Mouse (Mus musculus) limb, embryonic 11.5 days (tissue): Measurements from ENCODE around the gene Rybp. TPM values are rescaled to one million over a fixed set of nuclear protein-coding genes. Genes with fewer than 3 reads are reported as not detected.

Experiments used
- ATAC-seq: fragments of 200-750 bp; cut with Nextera tagmentation; 2 replicates; pipeline ENCODE4 v1.8.0; 2017; ENCODE audit warnings: low read depth; ENCODE audit not compliant: insufficient number of reproducible peaks, low FRiP score, low TSS enrichment
- DNase-seq: peaks from one replicate; pipeline ENCODE4 v3.0.0-alpha.2; 2015; ENCODE audit warnings: low spot score
- H3K27ac ChIP-seq: fragments of 300-500 bp; sonication (generic); replicated peaks from 2 replicates; pipeline ENCODE4 v1.5.1; 2014; ENCODE audit warnings: low read depth, mild to moderate bottlenecking, low read length
- H3K27me3 ChIP-seq: fragments of 300-500 bp; sonication (generic); 2 replicates; pipeline ENCODE4 v1.6.1; 2014; ENCODE audit warnings: mild to moderate bottlenecking, low read length, mixed read lengths; ENCODE audit not compliant: control insufficient read depth, insufficient read depth
- H3K36me3 ChIP-seq: fragments of 300-500 bp; sonication (generic); 2 replicates; pipeline ENCODE4 v1.6.1; 2014; ENCODE audit warnings: mild to moderate bottlenecking, low read length, moderate library complexity, mixed read lengths; ENCODE audit not compliant: control insufficient read depth, insufficient read depth
- H3K4me1 ChIP-seq: fragments of 300-500 bp; sonication (generic); 2 replicates; pipeline ENCODE4 v1.6.1; 2014; ENCODE audit warnings: low read length, mixed read lengths; ENCODE audit not compliant: control insufficient read depth, insufficient read depth
- H3K4me2 ChIP-seq: fragments of 300-500 bp; sonication (generic); 2 replicates; pipeline ENCODE4 v1.6.1; 2014; ENCODE audit warnings: low read depth, mild to moderate bottlenecking, moderate library complexity; ENCODE audit not compliant: severe bottlenecking
- H3K4me3 ChIP-seq: fragments of 300-500 bp; sonication (generic); 2 replicates; pipeline ENCODE4 v1.5.1; 2014; ENCODE audit warnings: low read depth, low read length
- H3K9ac ChIP-seq: fragments of 300-500 bp; sonication (generic); 2 replicates; pipeline ENCODE4 v1.6.1; 2014; ENCODE audit warnings: mild to moderate bottlenecking, low read length
- H3K9me3 ChIP-seq: fragments of 300-500 bp; sonication (generic); 2 replicates; pipeline ENCODE4 v1.6.1; 2016; ENCODE audit warnings: low read length; ENCODE audit not compliant: control insufficient read depth
- WGBS: fragments of 180-500 bp; shearing (Covaris S2); extraction: QIAGEN DNeasy Blood & Tissue Kit; methylation state at CpG from one replicate; pipeline ENCODE4 v1.1.7; 2014; 5-methylcytosine and 5-hydroxymethylcytosine counted together
- polyA plus RNA-seq: library from polyadenylated mRNA; unstranded; fragments of >200 nt; fragmentation: Nextera tagmentation; extraction: Ambion mirVana; gene quantifications from 2 replicates; pipeline ENCODE4 v1.2.1, GENCODE M21; 2014

Gene Rybp
- polyA plus RNA-seq, 1 experiment from 2014 or later = 16.0 TPM

- H3K9ac ChIP-seq = no peak overlapping the region
- no peaks in the 10 kb centered on the region for H3K27me3 ChIP-seq
- H3K36me3 ChIP-seq = no peaks in the 10 kb centered on the region
- peaks cover 15% of the 10 kb centered on the region for H3K4me1 ChIP-seq
- H3K9me3 ChIP-seq = no peaks in the 10 kb centered on the region
- no peak for DNase-seq
- WGBS = 5% methylated on average over 3 of the region's 3 CpGs
- ATAC-seq = no peak
- no peak overlapping the region for H3K4me3 ChIP-seq
- no peak overlapping the region for H3K27ac ChIP-seq
- H3K4me2 ChIP-seq = no peak overlapping the region
These were observed 13.5 kb upstream of the Rybp start for GRCm38 (mm10) chr6:100300831-100301230.

GRCm38 (mm10) chr6:100298945-100299344 is 11.7 kb upstream of the Rybp start:
- DNase-seq (no peak), ATAC-seq (no peak)
- Histone ChIP-seq H3K4me2 (no peak overlapping the region), H3K4me1 (peaks cover 15% of the 10 kb centered on the region), H3K9me3 (no peaks in the 10 kb centered on the region), H3K27ac (no peak overlapping the region), H3K27me3 (no peaks in the 10 kb centered on the region), H3K4me3 (no peak overlapping the region), H3K36me3 (no peaks in the 10 kb centered on the region), H3K9ac (no peak overlapping the region)
- 61% methylated on average over 4 of the region's 4 CpGs for WGBS

- no peaks in the 10 kb centered on the region for H3K9me3 ChIP-seq
- WGBS = 80% methylated on average over 8 of the region's 8 CpGs
- no peak overlapping the region for H3K4me2 ChIP-seq
- no peak overlapping the region for H3K9ac ChIP-seq
- ATAC-seq (no peak), DNase-seq (no peak)
- H3K27ac ChIP-seq = no peak overlapping the region
- H3K27me3 ChIP-seq = no peaks in the 10 kb centered on the region
- H3K36me3 ChIP-seq = no peaks in the 10 kb centered on the region
- H3K4me3 ChIP-seq = no peak overlapping the region
- H3K4me1 ChIP-seq = peaks cover 15% of the 10 kb centered on the region
These were observed 10.3 kb upstream of the Rybp start for GRCm38 (mm10) chr6:100297536-100297935.

GRCm38 (mm10) chr6:100292411-100292810 is 5.1 kb upstream of the Rybp start:
- no peak for DNase-seq
- Histone ChIP-seq H3K27me3 (0 out of 2 replicates have a peak, but pooled peaks cover 6% of the 10 kb centered on the region), H3K27ac (no peak overlapping the region), H3K36me3 (no peaks in the 10 kb centered on the region), H3K9ac (no peak overlapping the region), H3K4me1 (peaks cover 5% of the 10 kb centered on the region; the same call in 1 of the 2 replicates), H3K4me2 (no peak overlapping the region), H3K4me3 (no peak overlapping the region), H3K9me3 (no peaks in the 10 kb centered on the region)
- WGBS = 90% methylated on average over 6 of the region's 6 CpGs
- ATAC-seq = no peak

DNA sequence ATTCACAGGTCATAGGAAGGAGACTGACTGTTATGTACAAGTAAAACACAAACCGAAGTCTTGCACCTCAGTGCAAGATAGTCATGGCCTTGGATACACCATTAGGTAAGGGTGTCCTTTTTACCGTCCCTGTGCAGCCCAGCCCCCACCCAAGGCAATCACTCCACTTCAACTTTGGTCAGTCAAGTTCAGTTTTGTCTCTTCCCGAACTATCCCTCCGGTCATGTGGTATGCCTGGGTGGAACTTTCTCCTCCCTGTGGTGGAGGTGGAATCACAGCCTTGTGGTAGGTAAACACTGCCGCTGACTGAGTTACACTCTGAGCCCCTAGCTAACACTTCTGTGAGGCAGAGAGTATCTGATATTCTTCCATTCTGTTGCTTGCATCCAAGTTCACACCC is 1.8 kb upstream of the Rybp start:
- H3K27ac ChIP-seq = no peak overlapping the region
- 0 out of 2 replicates have a peak, but pooled peaks cover 6% of the 10 kb centered on the region for H3K27me3 ChIP-seq
- no peak overlapping the region for H3K4me3 ChIP-seq
- WGBS = 78% methylated on average over 5 of the region's 5 CpGs
- no peak for DNase-seq
- H3K4me2 ChIP-seq = no peak overlapping the region
- H3K9me3 ChIP-seq = no peaks in the 10 kb centered on the region
- H3K36me3 ChIP-seq = no peaks in the 10 kb centered on the region
- no peak for ATAC-seq
- no peak overlapping the region for H3K9ac ChIP-seq
- peaks cover 8% of the 10 kb centered on the region; the same call in 1 of the 2 replicates for H3K4me1 ChIP-seq

DNA sequence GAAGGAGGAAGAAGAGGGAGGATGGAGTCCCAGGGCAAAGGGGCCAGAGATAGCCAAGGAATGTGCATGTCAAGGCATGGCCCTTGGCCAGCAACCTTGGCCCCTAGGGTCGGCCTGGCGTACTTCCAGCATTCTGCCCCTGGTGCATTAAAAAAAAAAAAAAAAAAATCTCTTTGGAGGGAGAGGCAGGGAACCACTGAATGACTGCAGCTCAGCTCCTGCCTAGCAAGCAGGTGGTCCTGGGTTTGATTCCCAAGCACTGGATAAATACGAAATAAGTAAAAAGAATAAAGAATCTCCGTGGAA is 1.4 kb upstream of the Rybp start:
- H3K4me1 ChIP-seq = peaks cover 8% of the 10 kb centered on the region; the same call in 1 of the 2 replicates
- no peak for ATAC-seq
- H3K4me3 ChIP-seq = no peak overlapping the region; the same call in 1 of the 2 replicates
- no peak overlapping the region for H3K27ac ChIP-seq
- no peak overlapping the region for H3K9ac ChIP-seq
- no peak overlapping the region for H3K4me2 ChIP-seq
- DNase-seq = no peak
- WGBS = 58% methylated on average over 4 of the region's 4 CpGs
- H3K9me3 ChIP-seq = no peaks in the 10 kb centered on the region
- 0 out of 2 replicates have a peak, but pooled peaks cover 6% of the 10 kb centered on the region for H3K27me3 ChIP-seq
- H3K36me3 ChIP-seq = no peaks in the 10 kb centered on the region

- Histone ChIP-seq H3K4me2 (peak overlapping the region; percentile 92), H3K36me3 (no peaks in the 10 kb centered on the region), H3K27me3 (0 out of 2 replicates have a peak, but pooled peaks cover 6% of the 10 kb centered on the region), H3K9ac (peak overlapping the region; percentile 70), H3K4me1 (peaks cover 8% of the 10 kb centered on the region; the same call in 1 of the 2 replicates), H3K27ac (no peak overlapping the region; the same call in 1 of the 2 replicates), H3K9me3 (no peaks in the 10 kb centered on the region), H3K4me3 (peak overlapping the region; percentile 65)
- no peak for DNase-seq
- WGBS = 1% methylated on average over 23 of the region's 23 CpGs
- ATAC-seq = peak; percentile 35; the same call in 1 of the 2 replicates
These were observed 888 bp upstream of the Rybp start for GRCm38 (mm10) chr6:100288016-100288729.

DNA sequence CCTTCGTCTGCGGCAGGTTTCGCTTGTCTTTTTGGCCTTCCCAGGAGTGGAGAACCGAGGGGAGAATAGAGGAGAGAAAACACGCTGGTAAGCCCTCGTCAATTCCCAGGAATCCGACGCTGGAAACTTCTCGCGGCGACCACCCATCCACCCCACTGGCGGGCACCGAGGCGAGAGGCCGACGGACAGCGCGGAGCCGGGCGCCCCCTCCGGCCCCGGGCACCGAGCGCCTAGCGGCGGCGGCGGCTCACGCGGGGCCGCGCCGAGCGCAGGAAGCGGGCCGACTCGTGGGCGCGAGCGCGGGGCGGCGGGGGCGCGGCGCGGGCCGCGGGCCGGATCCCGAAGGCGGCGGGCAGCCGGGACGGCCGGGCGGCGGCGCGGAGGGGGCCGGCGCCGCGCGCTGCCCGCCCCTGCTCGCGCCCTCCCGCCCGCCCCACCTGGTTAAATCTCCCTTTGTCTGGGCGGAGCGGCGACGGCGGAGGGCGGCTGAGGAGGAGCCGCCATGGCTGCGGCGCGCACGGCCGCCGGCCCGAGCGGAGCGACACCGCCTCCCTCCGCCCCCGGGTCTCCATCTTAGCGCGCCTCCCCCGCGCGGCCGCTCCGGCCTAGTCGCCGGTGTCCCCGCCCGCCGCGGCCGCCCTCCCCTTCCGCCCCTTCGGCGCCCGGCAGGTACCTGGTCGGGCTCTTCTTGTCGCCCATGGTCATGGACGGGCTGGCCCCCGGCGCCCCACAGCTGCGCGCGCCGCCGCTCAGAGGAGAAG is 532 bp downstream of the Rybp start:
- under 1% methylated on average over 64 of the region's 117 CpGs for WGBS
- Histone ChIP-seq H3K27ac (peak overlapping the region; percentile 94), H3K4me2 (peak overlapping the region; percentile 76), H3K9ac (peak overlapping the region; percentile 94), H3K4me1 (peaks cover 8% of the 10 kb centered on the region; the same call in 1 of the 2 replicates), H3K27me3 (0 out of 2 replicates have a peak, but pooled peaks cover 6% of the 10 kb centered on the region), H3K36me3 (no peaks in the 10 kb centered on the region), H3K4me3 (peak overlapping the region; percentile 65), H3K9me3 (no peaks in the 10 kb centered on the region)
- DNase-seq = peak; percentile 77
- peak; percentile 65 for ATAC-seq
